Mouse (Mus musculus) gastrocnemius, postnatal 36 days (tissue): ENCODE results near the gene 4931429L15Rik. TPM values are rescaled to one million over a fixed set of nuclear protein-coding genes. Genes with fewer than 3 reads are reported as not detected.

Experiments
- DNase-seq, 2 experiments: peaks; one replicate each; pipeline ENCODE4 v3.0.0; 2022
- intact Hi-C: fragments of 180-260 bp; cut with DNase I; formaldehyde crosslinking; loops from one replicate; pipeline ENCODE4 v1.15.1; 2025
- total RNA-seq, 2 experiments: library from RNA; stranded (reverse); gene quantifications; 2 replicates each; pipeline ENCODE4 v1.2.3; 2021

4931429L15Rik gene
- total RNA-seq, 2 experiments from 2014 or later = not detected

DNA sequence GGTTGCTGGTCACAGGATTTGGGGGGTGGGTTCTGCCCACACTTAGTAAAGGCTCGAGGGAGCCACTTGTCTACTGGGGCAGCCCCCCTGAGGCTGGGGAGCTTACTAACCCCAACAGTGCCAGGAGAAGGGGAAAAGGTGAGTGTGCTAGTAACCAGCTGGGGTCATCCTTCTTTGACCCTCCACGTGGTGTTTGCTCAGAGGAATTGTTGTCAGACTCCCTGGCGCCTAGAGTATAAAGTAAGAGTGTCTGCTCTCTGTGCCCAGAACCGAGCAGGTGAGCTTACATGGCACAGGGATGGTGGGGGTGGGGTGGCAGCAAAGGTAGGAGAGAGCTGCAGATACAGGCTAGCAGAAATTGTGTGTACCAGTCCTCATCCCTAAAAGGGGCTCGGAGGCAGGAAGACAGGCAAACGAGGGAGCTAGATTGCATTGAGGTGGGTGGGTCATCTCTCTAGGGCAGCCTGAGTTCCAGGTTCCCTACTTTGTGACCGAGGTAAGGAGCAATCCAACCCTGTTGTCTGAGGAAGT, 51.4 kb downstream of the 4931429L15Rik start, which contains the start of gene Apoa5:
Apoa5 (plus strand) TSS at position 291 of the 531 bp plus-strand sequence.
- intact Hi-C loops = no loop called here
- DNase-seq = no peak

DNA sequence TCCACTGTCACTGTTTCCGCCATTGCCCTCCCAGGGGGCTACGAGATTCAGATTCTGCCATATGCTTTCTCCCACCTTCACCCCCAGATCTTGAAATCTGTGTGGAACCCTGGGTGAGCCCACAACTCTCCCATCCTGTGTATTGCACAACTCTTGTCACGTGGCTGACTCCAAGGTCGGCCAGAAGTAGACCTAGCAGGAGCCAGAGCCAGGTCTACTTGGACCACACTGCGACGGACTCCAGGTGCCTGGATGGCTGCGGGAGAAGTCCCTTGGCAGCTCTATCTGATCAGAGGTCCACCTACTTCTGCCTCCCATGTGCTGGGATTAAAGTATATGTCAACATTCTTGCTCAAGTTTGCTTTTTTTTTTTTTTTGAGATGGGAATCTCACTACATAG, 58.7 kb downstream of the 4931429L15Rik start:
- intact Hi-C loops = no loop called here
- DNase-seq = no peak

DNA sequence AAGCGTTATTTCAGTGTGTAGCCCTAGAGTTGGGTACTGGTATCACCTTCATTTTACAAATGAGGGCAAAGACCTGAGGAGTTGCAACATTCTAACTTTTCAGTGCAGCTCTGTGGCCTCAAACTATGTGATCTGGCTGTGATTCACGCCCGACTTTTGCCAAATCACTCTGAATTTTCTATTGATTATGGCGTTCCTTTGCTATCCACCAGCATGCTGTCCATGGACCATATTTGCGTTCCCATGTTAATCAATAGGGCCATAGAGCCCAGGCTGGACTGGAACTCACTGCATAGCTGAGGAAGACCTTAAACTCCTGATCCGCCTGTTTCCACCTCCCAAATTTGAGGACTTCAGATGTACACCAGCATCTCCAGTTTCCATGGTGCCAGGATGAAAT, 60.7 kb downstream of the 4931429L15Rik start:
- no peak for DNase-seq
- intact Hi-C loops = no loop called here

DNA sequence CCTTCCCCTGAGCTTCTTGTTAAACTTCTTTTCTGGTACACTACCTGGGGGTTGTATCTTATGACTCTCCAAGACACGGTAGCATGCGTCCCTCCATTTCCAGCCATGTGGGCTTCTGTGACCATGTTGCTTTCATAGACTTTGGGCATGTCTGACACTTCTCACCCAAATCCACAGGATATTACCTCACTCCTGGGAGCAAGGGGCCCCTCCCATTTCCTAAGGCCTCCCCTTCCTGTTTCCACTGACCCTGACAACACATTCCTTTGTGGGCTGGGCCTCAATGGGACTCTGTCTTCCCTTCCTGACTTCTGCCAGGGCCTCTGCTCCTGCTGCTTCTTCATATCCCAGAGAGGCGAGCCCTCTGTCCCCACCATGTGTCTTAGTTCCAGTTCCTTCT, 62.2 kb downstream of the 4931429L15Rik start:
- DNase-seq = no peak

DNA sequence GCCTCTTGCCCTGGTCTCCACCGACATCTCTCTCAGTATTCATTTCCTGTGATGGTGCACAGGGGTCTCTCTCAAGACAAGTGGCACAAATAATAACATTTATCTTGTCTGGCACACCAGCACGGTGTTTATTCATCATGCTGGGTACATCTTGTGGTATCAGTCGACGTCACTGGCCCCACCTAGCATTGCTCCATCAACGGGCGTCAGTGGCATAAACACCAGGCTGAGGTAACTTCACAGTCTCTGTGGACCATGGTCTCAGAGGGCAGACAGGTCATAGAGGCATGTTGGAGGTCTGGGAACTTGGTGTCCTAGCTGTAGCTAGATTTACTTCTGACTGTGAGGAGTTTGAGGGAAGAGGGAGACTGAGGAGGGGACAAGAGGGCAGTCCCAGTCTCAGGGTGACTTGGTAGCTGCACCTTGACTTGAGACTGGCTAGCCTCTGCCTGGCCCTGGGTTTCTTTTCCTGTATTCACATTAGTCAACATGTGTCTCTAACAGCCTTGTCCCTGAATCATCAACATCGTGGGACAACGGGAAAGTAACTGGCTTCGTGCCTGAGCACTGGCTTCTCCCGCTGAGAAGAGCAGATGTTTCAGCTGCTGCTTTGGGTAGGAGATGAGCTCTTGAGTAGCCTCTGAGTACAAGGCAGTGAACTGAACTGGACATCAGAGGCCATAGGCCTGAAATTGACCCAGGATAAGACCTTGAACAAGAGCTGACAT, 63.0 kb downstream of the 4931429L15Rik start:
- intact Hi-C loops = no loop called here
- no peak for DNase-seq

More for the DNA sequence above, 62.2 kb downstream of the 4931429L15Rik start:
- intact Hi-C loops = no loop called here

DNA sequence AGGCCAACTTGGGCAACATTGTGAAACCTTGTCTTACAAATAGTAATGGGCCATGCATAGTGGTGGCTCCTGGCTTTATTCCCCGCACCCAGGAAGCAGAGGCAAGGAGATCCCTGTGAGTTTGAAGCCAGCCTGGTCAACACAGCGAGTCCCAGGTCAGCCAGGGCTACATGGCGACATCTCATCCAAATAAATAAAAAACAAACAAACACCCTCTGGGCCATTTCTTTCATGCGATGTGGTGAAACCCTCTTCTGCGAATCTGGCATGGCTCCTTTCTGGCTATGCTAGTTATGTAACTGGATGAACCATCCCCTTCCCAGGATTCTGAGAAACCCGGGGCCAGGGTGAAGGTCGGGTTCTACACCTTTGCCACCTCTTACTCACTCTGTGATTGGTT, 63.6 kb downstream of the 4931429L15Rik start:
- intact Hi-C loops = no loop called here
- no peak for DNase-seq

Other genes with a start within 250 kb of the 4931429L15Rik start
- under 1 TPM in 1 of 2 experiments, not detected in 1; 0.69 TPM for gene Apoa1, start 91.4 kb downstream of the 4931429L15Rik start, total RNA-seq
- under 1 TPM; 0.44 to 0.89 TPM for gene Apoc3, start 84.3 kb downstream of the 4931429L15Rik start, total RNA-seq
- not detected for gene Apoa4, start 79.3 kb downstream of the 4931429L15Rik start, total RNA-seq
- under 1 TPM in 1 of 2 experiments, not detected in 1; 0.18 TPM for gene Apoa5, start 51.4 kb downstream of the 4931429L15Rik start, total RNA-seq
- 10 to 100 TPM; 21.1 to 28.3 TPM for gene Zpr1, start 46.9 kb downstream of the 4931429L15Rik start, total RNA-seq
- 1 to 10 TPM; 7.1 to 8.6 TPM for gene Bud13, start 37.0 kb downstream of the 4931429L15Rik start, total RNA-seq